Mouse (Mus musculus): Measurements from ENCODE around the gene 1700028J19Rik. TPM values are rescaled to one million over a fixed set of nuclear protein-coding genes. Genes with fewer than 3 reads are reported as not detected.
"Not testable (repeated sequence)": the region's sequence is repeated elsewhere in the genome, so short reads cannot be mapped to it uniquely, and the experiment has no call there.

Gene 1700028J19Rik
- total RNA-seq, 2 experiments from 2014 or later = 1.1 to 1.3 TPM

DNA sequence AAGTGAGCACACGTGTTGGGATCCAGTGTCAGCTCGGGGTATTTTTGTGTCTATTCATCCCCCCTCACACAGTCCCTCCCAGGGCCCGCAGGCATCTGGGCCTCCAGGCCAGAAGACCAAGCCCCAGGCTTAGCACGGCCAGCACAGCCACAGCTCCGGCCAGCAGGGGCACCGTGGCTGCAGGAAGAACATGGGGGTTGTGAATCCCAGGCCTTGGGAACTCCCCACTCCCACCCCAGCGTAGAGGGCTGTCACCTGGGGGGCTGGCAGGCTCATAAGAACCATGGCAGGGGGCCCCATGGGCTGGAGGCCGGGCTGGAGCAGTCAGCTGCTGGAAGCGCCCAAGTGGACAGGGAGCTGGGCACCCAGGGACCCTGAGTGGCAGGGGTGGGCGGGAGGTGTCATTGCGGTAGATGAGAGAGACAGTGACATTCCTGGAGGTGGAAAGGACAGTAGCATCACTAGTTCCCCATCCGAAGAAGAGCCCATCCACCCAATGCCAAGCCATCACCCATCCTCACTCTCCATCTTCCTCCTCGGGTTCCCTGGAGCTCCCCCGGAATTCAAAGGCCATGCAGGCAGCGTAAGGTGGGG, 6.6 kb upstream of the 1700028J19Rik start:
- DNase-seq (ENCODE audit: extremely low spot score in 1 of 2, low spot score in 1 of 2) = no peak

DNA sequence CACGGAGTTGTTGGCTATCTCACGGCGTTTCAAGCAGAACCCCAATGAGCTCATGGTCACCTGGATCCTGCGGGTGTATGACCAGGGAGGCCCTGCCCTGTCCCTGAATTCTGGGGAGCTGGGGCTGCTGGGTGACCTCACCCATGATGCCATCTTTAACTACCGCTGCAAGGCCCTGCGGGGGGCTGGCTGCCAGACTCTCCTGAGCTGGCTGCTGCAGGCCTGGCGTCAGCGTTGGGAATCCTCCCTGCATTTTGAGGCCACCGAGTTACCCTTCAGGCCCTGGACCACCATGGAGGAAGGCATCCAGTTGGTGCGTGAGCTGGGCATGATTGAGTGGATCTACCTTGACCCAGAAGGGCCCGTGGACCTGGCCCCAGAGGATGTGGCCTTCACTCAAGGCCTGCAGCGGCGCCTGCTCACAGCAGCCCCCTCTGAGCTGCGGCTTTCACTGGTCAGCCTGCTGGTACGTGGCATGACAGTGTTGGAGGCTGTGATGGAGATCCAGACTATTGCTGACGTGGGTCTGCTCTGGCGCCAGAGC, 4.3 kb upstream of the 1700028J19Rik start:
- not testable (repeated sequence) for DNase-seq (ENCODE audit: extremely low spot score in 1 of 2, low spot score in 1 of 2)

DNA sequence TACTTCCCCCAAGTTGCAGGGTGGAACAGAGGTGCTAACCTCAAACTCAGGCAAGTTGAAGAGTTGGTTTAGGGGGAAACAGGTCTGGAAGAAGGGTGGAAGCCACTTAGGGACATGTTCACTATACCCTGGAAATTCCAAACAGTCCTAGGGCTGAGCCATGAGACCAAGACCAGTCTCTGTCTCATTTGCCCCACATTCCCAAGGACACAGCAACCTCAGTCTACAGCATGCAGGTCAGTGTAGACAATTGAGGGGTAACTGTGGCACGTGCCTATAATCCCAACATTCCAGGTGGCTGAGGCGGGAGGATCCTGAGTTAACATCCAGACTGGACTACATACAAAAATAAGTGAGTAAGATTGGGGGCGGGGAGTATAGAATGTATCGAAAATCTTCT, 2.8 kb upstream of the 1700028J19Rik start:
- no peak for DNase-seq (ENCODE audit: extremely low spot score in 1 of 2, low spot score in 1 of 2)

DNA sequence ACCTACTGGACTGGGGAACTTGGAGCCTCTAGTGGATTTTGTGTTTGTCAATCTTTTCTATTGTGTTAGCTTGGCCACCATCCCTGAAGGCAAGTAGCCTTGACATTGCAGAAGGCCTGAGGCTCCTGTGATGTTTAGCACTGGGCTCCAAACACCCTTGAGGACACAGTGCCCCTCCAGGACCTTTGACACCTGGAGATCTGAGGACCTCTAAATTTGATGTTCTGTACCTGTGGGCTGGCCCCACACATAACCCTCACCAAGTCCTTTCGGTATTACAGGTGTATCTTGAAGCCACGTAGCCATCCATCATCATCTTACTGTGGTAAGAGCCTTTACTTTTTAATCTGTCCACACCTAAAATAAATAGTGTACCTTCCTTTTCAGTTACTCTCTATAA, 1.5 kb upstream of the 1700028J19Rik start:
- no peak for DNase-seq (ENCODE audit: extremely low spot score in 1 of 2, low spot score in 1 of 2)

DNA sequence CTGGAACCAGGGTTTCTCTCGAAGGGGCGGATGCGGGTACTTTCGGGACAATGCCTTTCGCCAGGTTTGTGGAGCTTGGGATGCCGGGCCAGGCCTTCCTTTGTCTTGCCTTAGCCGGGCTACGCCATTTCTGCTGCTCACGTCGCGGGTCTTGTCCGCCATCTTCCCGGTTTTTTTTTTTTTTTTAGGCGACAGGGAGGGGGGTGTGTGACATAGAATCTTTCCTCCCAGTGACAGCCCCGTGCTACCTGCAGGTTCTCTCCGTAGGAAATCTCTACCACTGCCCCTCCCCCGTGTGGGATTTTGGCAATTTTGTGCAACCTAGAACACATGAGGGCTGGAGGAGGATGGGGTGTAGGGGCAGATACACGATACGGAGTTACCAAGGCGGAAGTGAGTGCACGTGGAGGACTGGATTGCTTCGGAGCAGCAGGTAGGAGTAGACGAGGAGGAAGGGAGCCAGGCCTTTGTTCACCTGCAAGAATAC, 532 bp upstream of the 1700028J19Rik start:
- peak in 1 of 2 experiments; percentile 34 for DNase-seq (ENCODE audit: extremely low spot score in 1 of 2, low spot score in 1 of 2)

DNA sequence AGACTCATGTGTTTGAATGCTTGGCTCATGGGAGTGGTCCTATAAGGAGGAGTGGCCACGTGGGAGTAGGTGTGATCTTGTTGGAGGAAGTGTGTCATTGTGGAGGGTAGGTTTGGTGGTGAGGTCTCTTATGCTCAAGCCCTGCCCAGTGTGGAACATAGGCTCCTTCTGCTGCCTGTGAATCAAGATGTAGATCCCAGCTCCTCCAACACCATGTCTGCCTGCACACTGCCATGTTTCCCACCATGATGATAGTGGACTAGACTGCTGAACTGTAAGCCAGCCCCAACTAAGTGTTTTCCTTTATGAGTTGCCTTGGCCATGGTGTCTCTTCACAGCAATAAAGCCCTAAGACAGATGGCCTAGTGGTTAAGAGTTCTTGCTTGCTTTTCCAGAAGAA, 2.4 kb downstream of the 1700028J19Rik start:
- DNase-seq (ENCODE audit: extremely low spot score in 1 of 2, low spot score in 1 of 2) = no peak

DNA sequence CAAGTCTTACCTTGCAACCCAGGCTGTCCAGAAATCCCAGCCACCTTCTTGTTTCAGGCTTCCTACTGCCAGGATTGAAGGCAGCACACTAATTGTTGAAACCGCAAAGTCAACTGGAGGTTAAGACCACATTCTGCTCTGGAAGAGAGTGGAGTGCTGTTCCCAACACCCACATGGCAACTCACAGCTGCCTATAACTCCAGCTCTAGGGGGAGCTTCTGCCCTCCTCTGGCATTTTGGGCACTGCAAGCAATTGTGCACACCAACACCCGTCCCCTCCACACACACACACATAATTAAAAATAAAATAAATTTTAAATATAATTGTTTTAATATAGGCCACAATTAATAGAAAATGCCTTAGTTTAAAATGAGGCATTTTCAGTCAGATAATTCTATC, 5.3 kb downstream of the 1700028J19Rik start:
- DNase-seq (ENCODE audit: extremely low spot score in 1 of 2, low spot score in 1 of 2) = no peak

DNA sequence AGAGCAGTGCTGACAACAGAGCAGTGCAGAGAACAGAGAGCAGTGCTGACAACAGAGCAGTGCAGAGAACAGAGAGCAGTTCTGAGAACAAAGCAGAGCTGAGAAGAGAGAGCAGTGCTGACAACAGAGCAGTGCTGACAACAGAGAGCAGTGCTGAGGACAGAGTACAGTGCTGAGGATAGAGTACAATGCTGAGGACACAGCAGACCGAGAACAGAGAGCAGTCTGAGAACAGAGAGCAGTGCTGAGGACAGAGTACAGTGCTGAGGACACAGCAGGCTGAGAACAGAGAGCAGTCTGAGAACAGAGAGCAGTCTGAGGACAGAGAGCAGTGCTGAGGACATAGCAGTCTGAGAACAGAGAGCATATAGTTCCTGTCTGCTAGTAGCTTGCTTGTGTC, 5.8 kb downstream of the 1700028J19Rik start:
- DNase-seq (ENCODE audit: extremely low spot score in 1 of 2, low spot score in 1 of 2) = no peak

DNA sequence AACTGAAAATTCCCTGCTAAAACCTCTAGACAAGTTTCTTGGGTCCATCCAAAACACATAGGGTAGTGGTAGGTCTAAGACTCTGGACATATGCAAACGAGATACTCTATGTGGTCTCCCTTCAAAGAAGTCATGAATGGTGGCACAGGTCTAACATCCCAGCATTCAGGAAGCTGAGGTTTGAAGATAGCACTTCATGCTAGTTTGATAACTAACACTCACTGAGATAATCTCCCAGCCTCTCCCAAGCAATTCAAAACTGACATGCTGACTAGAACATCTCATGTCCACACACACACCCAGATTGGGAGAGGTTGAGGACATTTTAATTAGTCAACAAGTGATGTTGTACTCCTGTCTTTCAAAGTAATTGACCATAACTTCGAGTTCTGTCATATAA, 6.6 kb downstream of the 1700028J19Rik start:
- DNase-seq (ENCODE audit: extremely low spot score in 1 of 2, low spot score in 1 of 2) = no peak

DNA sequence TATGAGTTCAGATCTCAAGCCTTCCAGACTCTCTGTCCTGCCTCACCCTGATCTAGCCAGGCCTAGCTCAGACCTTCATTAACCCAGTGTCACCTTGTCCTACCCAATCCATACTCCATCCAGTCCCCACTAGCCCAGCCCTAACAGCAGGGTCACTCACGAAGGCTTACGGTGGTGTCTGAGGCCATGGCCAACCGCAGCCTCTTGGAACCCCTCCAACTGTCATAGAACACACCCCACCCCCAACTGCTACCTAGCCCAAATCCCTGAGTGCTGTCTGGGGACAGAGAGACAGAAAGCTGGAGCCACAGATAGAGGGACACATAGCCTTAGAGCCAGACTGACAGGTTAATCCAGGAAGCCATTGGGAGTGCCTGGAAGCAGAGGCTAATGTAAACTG, 10.6 kb downstream of the 1700028J19Rik start, which contains the start of gene Gm36864:
Gene Gm36864, plus strand, starts transcription at position 269 of the 400 bp plus-strand sequence.
- no peak for DNase-seq (ENCODE audit: extremely low spot score in 1 of 2, low spot score in 1 of 2)

DNA sequence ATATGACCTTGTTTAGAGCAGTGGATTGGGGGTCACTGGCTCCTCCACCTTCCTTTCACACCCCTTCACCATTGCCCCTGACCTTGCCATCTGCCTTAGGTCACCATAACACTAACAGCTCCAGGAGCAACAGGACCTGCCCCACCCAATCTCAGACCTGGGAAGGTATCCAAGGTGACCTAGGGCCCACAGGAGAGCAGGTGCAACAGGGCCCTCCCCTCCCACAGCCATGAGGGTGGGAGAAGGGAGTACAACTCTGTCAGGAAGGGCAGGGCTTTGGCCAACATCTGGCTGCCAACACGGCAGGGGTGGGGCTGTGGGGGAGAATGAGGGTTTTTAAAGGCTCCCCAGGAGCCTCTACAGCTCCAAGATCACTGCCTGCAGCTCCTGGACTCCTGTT, 21.4 kb downstream of the 1700028J19Rik start, which contains the start of gene Klk1:
Gene Klk1, plus strand, starts transcription at position 285 of the 400 bp plus-strand sequence.
- DNase-seq (ENCODE audit: extremely low spot score in 1 of 2, low spot score in 1 of 2) = no peak

DNA sequence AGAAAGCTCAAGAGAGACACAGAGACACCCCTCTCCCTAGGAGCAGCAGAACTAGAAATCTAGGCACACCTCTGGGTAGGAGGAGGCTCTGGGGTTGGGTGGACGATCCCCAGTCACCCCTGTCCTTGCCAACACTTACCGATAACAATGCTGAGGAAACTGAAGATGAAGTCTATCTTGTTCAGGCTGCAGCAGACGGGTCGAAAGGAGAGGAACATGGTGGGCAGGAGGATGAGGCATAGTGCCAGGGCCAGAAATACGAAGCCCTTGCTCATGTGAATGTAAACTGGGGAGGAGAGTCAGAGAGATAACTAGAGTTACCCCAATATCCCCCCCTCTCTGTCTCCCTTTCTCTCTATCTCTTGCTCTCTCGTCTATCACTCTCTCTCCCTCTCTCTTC, 24.2 kb downstream of the 1700028J19Rik start:
- DNase-seq (ENCODE audit: extremely low spot score in 1 of 2, low spot score in 1 of 2) = not testable (repeated sequence)

DNA sequence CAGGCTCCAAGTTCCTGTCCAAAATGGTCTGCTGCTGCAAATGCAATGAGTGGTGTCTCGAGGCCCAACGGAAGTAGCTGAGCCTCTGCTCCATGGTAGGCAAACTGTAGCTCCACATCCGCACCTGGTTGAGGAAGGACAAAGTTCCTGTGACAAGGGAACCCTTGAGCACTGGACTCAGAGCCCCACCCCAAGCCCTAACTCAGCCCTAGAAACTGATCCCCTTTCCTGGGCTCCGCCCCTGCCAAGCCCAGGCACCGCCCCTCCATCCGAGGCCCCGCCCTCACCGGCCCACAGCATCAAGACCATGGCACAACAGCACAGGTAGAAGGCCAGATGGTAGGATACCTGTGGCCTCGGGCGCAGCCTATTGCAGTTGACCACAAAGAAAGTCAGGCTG, 24.9 kb downstream of the 1700028J19Rik start:
- not testable (repeated sequence) for DNase-seq (ENCODE audit: extremely low spot score in 1 of 2, low spot score in 1 of 2)

DNA sequence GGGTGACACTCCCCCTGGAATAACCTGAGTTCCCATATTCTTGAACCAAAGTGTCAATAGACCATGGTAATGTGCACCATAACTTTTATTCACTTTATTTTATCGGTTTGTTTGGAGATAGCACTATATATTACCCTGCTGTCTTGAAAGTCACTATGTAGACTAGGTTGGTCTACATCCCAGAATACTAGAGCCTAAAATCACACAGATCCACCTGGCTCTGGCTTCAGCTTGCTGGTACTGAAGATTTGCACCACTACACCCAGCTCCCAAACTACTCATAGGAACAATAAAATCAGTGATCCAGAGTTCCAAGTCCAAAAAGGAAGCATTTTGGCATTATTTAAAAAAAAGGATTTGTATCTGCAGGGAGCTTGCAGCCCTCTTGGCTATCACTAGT, 30.9 kb downstream of the 1700028J19Rik start, which contains the start of gene Klk1b5:
Gene Klk1b5, plus strand, starts transcription at position 301 of the 400 bp plus-strand sequence.
- no peak for DNase-seq (ENCODE audit: extremely low spot score in 1 of 2, low spot score in 1 of 2)

DNA sequence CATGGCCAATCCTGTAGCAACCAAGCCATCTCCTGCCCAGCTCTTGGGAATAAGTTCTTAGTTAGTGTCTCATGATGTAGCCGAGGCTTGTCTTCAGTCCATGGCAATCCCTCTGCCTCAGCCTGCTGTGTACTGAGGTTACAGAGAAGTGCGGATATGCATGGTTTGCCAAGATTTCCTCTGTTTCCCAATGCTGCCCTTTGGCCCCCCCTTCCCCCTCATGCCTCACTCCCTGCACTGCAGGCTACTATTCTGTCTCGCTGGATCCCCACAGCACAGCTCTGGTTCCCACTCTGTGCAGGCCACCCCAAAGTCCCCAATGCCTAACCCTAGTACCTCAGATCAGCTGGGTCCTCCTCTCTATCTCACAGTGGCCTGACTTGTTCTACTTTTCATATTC, 38.2 kb downstream of the 1700028J19Rik start:
- DNase-seq (ENCODE audit: extremely low spot score in 1 of 2, low spot score in 1 of 2) = no peak

DNA sequence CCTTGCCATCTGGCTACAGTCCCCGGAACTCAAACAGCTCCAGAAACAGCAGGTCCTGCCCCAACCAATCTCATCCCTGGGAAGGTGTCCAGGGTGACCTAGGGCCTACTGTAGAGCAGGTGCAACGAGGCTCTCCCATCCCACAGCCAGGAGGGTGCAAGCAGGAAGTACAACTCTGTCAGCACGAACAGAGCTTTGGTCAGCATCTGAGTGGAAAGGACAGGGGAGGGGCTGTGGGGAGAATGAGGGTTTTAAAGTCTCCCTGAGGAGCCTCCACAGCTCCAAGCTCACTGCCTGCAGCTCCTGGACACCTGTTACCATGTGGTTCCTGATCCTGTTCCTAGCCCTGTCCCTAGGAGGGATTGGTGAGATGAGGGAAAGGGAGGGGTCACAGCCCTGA, 39.4 kb downstream of the 1700028J19Rik start, which contains the start of gene Klk1b4:
Gene Klk1b4, plus strand, starts transcription at position 301 of the 400 bp plus-strand sequence.
- DNase-seq (ENCODE audit: extremely low spot score in 1 of 2, low spot score in 1 of 2) = not testable (repeated sequence)

DNA sequence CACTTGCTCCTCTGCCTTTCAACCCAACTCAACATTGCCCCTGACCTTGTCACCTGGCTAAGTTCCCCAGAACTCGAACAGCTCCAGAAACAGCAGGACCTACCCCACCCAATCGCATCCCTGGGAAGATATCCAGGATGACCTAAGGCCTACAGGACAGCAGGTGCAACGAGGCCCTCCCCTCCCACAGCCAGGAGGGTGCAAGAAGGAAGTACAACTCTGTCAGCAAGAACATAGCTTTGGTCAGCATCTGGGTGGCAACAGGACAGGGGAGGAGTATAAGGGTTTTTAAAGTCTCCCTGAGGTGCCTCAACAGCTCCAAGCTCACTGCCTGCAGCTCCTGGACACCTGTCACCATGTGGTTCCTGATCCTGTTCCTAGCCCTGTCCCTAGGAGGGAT, 48.6 kb downstream of the 1700028J19Rik start, which contains the start of gene Klk1b3:
Gene Klk1b3, plus strand, starts transcription at position 301 of the 400 bp plus-strand sequence.
- no peak for DNase-seq (ENCODE audit: extremely low spot score in 1 of 2, low spot score in 1 of 2)

DNA sequence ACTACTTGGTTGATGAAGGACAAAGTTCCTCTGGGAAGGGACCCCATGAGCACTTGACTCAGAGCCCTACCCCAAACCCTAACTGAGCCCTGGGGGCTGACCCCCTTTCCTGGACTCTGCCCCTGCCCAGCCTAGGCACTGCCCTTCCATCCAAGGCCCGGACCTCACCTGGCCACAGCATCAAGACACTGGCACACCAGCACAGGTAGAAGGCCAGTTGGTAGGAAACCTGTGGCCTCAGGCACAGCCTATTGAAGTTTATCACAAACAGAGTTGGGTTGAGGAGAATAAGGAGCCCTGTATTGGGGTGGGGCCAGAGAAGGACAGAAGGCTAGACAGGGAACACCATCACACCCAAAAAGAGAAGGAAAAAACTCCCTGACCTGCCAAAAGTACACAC, 53.0 kb downstream of the 1700028J19Rik start:
- not testable (repeated sequence) for DNase-seq (ENCODE audit: extremely low spot score in 1 of 2, low spot score in 1 of 2)

DNA sequence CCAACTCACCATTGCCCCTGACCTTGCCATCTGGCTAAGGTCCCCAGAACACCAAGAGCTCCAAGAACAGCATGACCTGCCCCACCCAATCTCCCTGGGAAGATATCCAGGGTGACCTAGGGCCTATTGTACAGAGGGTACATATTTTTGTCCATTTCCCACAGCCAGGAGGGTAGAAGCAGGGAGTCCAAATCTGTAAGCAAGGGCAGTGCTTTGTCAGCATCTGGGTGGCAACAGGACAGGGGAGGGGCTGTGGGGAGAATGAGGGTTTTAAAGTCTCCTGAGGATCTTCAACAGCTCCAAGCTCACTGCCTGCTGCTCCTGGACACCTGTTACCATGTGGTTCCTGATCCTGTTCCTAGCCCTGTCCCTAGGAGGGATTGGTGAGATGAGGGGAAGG, 58.6 kb downstream of the 1700028J19Rik start, which contains the start of gene Klk1b24:
Gene Klk1b24, plus strand, starts transcription at position 301 of the 400 bp plus-strand sequence.
- not testable (repeated sequence) for DNase-seq (ENCODE audit: extremely low spot score in 1 of 2, low spot score in 1 of 2)

DNA sequence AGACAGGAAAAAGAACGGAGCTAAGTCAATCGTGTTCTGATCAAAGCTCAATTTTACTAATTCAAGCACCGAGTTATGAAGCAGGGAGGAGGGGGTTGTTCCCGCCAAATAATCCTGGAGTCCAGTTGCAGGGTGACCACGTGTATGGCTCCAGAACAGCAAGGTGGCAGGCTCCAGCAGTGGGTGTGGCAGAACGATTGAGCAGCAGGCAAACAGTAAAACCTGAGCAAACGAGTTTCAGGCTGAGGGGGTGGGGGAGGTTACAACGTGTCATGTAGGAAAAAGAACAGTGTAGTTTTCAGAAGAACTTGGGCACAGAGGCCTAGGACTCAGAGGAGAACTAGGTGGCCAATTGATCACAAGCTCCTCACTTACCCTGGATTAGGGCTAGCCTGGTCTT, 60.0 kb downstream of the 1700028J19Rik start:
- DNase-seq (ENCODE audit: extremely low spot score in 1 of 2, low spot score in 1 of 2) = not testable (repeated sequence)
